Mouse (Mus musculus): Measurements from ENCODE around the gene Dock6. TPM values are rescaled to one million over a fixed set of nuclear protein-coding genes. Genes with fewer than 3 reads are reported as not detected.

The Dock6 gene
- total and polyA plus RNA-seq, 3 experiments: 5.0 to 21.3 TPM; not detected in 1

DNA sequence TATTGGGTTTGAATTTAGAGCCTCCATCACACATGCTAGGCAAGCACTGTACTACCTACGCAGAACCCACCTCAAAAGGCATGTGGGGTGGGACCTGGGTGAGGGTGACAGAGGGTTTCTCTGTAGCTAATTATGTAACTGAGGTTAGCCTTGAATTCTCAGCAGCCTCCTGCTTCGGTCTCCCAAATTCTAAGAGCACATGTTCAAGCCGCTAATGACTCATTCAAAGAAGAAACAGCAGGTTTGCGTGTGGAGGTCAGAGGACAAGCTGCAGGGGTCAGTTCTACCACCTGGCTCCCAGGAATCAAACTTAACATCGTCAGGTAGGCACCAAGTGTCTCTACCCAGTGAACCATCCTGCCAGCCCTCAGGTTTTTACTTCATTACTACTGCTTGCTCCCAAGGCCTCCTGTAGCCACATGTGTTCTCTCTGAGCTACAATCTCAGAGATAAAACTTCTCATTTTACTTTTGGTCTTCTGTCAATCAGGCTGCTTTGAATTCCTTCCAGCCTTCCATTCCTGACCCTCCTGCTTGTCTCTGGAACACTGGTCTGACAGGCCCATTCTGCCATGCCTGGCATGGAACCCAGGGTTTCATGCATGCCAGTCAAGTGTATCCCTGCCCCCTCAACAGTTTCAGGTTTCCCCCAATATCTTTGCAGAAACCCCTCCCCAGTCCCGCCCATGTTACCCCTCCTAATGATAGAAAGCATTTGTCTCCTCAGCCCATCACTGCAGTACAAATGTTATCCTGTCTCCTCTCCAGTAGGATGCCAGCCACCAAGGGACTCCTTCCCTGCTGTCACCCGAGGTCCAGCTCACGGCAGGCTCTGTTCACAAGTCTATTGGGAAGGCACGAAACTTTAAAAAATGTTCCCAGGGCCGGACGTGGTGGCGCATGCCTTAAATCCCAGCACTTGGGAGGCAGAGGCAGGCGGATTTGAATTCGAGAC is 93.6 kb downstream of the Dock6 start:
- Histone ChIP-seq H3K27ac (ENCODE audit: control insufficient read depth, low read depth, low read length) (no peak overlapping the region), H3K27me3 (ENCODE audit: control insufficient read depth in 1 of 2, insufficient read depth in 2 of 2, low read length in 2 of 2) (no peaks in the 10 kb centered on the region), H3K4me3 (ENCODE audit: control insufficient read depth in 1 of 2, insufficient read depth in 1 of 2, low read depth in 2 of 2, low read length in 2 of 2) (peak overlapping the region; percentile 71 to 78), H3K79me2 (ENCODE audit: control insufficient read depth, insufficient read depth, low read length, poor library complexity) (peaks cover 25% of the 10 kb centered on the region), H3K36me3 (ENCODE audit: control insufficient read depth in 1 of 2, insufficient read depth in 2 of 2, low read length in 2 of 2) (peaks cover 0 to 24% of the 10 kb centered on the region in 2 experiments; a peak in 3 of 4 replicates), H3K9me3 (replicated peaks; ENCODE audit: insufficient read depth, low read length) (no peaks in the 10 kb centered on the region), H3K4me1 (ENCODE audit: control insufficient read depth in 1 of 2, insufficient read depth in 2 of 2, low read length in 2 of 2) (peaks cover 9 to 31% of the 10 kb centered on the region in 2 experiments), H3K9ac (ENCODE audit: control insufficient read depth, low read depth, low read length, poor library complexity, severe bottlenecking) (peak overlapping the region; percentile 79)
- DNase-seq (ENCODE audit: low read depth, low spot score): peak; percentile 65
- TF ChIP-seq TBP (IDR thresholded peaks at IDR 0.05; ENCODE audit: low read depth, low read length) (no peak), NRF1 (IDR thresholded peaks at IDR 0.05; ENCODE audit: insufficient read depth, low read depth, low read length, poor library complexity, severe bottlenecking) (no peak), TAL1 (IDR thresholded peaks at IDR 0.05; ENCODE audit: low read length) (no peak), ZKSCAN1 (IDR thresholded peaks at IDR 0.05; ENCODE audit: low read depth, low read length) (no peak), MAFK (IDR thresholded peaks at IDR 0.05; ENCODE audit: borderline replicate concordance, low read depth, low read length) (no peak), NELFE (IDR thresholded peaks at IDR 0.05; ENCODE audit: low read depth, low read length) (peak; percentile 30; the same call in 1 of the 2 replicates), ELF1 (IDR thresholded peaks at IDR 0.05; ENCODE audit: low read depth, low read length) (no peak), MXI1 (IDR thresholded peaks at IDR 0.05; ENCODE audit: low read depth, low read length) (peak; percentile 68), MYC (IDR thresholded peaks at IDR 0.05; ENCODE audit: low read depth, low read length) (peak; percentile 70; the same call in 1 of the 2 replicates), BHLHE40 (IDR thresholded peaks at IDR 0.05; ENCODE audit: borderline replicate concordance, low read depth, low read length) (no peak), CHD2 (IDR thresholded peaks at IDR 0.05; ENCODE audit: low read length) (no peak), ZC3H11A (IDR thresholded peaks at IDR 0.05; ENCODE audit: low read depth, low read length) (no peak), USF2 (IDR thresholded peaks at IDR 0.05; ENCODE audit: borderline replicate concordance in 1 of 2, insufficient read depth in 1 of 2, low read depth in 1 of 2, low read length in 2 of 2) (no peak), ETS1 (IDR thresholded peaks at IDR 0.05; ENCODE audit: low read depth, low read length) (0 out of 2 replicates have a peak, but pooled peaks have one; percentile 23), CTCF (IDR thresholded peaks at IDR 0.05 in 2 of 3, conservative IDR thresholded peaks at IDR 0.05 in 1 of 3; ENCODE audit: control insufficient read depth in 1 of 3, insufficient read depth in 1 of 3, low read depth in 2 of 3, low read length in 3 of 3, poor library complexity in 1 of 3, severe bottlenecking in 1 of 3) (no peak), MEF2A (IDR thresholded peaks at IDR 0.05; ENCODE audit: extremely low read depth, insufficient replicate concordance, low read depth, low read length, poor library complexity, severe bottlenecking) (no peak), ZMIZ1 (IDR thresholded peaks at IDR 0.05; ENCODE audit: low read depth, low read length) (no peak), CHD1 (IDR thresholded peaks at IDR 0.05; ENCODE audit: low read depth, low read length) (no peak), POLR2AphosphoS2 (IDR thresholded peaks at IDR 0.05; ENCODE audit: low read length) (no peak), HCFC1 (IDR thresholded peaks at IDR 0.05; ENCODE audit: low read depth, low read length) (no peak), RCOR1 (IDR thresholded peaks at IDR 0.05; ENCODE audit: low read depth, low read length) (peak; percentile 35; the same call in 1 of the 2 replicates), EP300 (IDR thresholded peaks at IDR 0.05; ENCODE audit: low read depth in 1 of 2, low read length in 2 of 2) (no peak), MAZ (IDR thresholded peaks at IDR 0.05; ENCODE audit: low read depth, low read length) (no peak), POLR2A (IDR thresholded peaks at IDR 0.05; ENCODE audit: control insufficient read depth in 1 of 2, insufficient read depth in 1 of 2, low read depth in 1 of 2, low read length in 2 of 2, poor library complexity in 1 of 2) (peak in 1 of 2 experiments; percentile 10; a peak in 1 of 4 replicates), KAT2A (conservative IDR thresholded peaks at IDR 0.05; ENCODE audit: low read depth, low read length) (no peak), MAX (IDR thresholded peaks at IDR 0.05; ENCODE audit: low read length) (peak; percentile 81), E2F4 (IDR thresholded peaks at IDR 0.05; ENCODE audit: borderline replicate concordance, low read depth, low read length) (peak; percentile 55; the same call in 1 of the 2 replicates)
